Mouse (Mus musculus): ENCODE results near the gene Fndc3b. TPM values are rescaled to one million over a fixed set of nuclear protein-coding genes. Genes with fewer than 3 reads are reported as not detected.
"Not testable (repeated sequence)": the region's sequence is repeated elsewhere in the genome, so short reads cannot be mapped to it uniquely, and the experiment has no call there.

Gene Fndc3b
- polyA plus RNA-seq, 1 experiment from 2014 or later: 20.3 TPM

- not testable (repeated sequence) for ATAC-seq (ENCODE audit: insufficient number of reproducible peaks, insufficient read depth, low FRiP score, low TSS enrichment, low read depth); H3K9ac ChIP-seq (replicated peaks); H3K27ac ChIP-seq; H3K27me3 ChIP-seq; H3K4me3 ChIP-seq (replicated peaks); H3K4me2 ChIP-seq; H3K9me3 ChIP-seq; H3K4me1 ChIP-seq (replicated peaks)
- H3K36me3 ChIP-seq: peaks cover 44% of the 10 kb centered on the region
- WGBS: 93% methylated on average over 3 of the region's 3 CpGs
Observed at GRCm38 (mm10) chr3:27477749-27478148, 233.4 kb downstream of the Fndc3b start.

GRCm38 (mm10) chr3:27475899-27476298 lies 235.2 kb downstream of the Fndc3b start:
- no peak overlapping the region for H3K9ac ChIP-seq (replicated peaks)
- 0 out of 2 replicates have a peak, but pooled peaks cover 3% of the 10 kb centered on the region for H3K9me3 ChIP-seq
- no peaks in the 10 kb centered on the region for H3K27me3 ChIP-seq
- H3K4me2 ChIP-seq: no peak overlapping the region
- H3K36me3 ChIP-seq: peaks cover 34% of the 10 kb centered on the region
- ATAC-seq (ENCODE audit: insufficient number of reproducible peaks, insufficient read depth, low FRiP score, low TSS enrichment, low read depth): no peak
- WGBS: 87% methylated on average over 7 of the region's 7 CpGs
- H3K4me1 ChIP-seq (replicated peaks): peaks cover 8% of the 10 kb centered on the region
- no peak overlapping the region for H3K4me3 ChIP-seq (replicated peaks)
- no peak overlapping the region for H3K27ac ChIP-seq

DNA sequence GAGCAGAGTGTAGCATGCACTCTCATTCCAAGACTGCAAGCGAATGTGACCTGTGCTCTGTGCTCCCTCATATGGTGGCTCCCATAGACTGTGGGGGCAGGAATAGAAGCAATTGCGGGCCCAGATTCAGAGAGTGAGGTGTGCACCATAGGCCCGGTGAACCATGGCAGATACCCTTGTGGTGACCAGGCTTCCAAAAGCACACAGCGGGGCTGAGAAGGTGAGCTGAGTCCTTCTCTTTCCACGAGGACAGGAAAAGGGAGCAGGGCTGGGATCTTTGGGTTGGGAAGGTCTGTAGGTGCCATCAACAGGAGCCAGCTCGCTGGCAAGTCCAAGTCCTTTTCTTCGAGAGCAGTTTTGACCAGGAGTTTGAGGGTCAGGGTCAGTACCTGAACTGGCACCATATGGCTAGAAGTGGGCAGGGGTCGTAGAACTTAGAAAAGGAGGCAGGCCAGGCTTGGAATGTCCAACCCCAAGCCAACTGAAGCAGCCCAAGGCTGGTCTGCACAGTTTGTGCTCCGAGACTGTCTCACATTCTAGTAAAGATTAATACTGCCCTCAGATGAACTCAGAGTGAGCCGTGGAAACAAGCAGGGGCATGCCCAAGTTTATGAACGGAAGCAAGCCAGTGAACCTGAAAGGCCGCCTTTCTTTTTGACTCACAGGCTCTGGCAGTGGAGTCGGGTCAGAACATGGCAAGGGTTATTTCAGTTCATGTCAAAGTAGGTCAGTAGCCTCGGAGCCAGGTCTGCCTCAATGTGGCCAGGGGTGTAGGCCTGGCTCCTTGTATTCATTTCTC lies 237.1 kb downstream of the Fndc3b start:
- Histone ChIP-seq H3K4me2 (no peak overlapping the region), H3K27ac (no peak overlapping the region), H3K4me1 (replicated peaks) (peaks cover 3% of the 10 kb centered on the region; the same call in 1 of the 2 replicates), H3K36me3 (peaks cover 38% of the 10 kb centered on the region), H3K9me3 (0 out of 2 replicates have a peak, but pooled peaks cover 3% of the 10 kb centered on the region), H3K9ac (replicated peaks) (no peak overlapping the region), H3K27me3 (no peaks in the 10 kb centered on the region), H3K4me3 (replicated peaks) (no peak overlapping the region)
- 87% methylated on average over 14 of the region's 14 CpGs for WGBS
- no peak for ATAC-seq (ENCODE audit: insufficient number of reproducible peaks, insufficient read depth, low FRiP score, low TSS enrichment, low read depth)

- Histone ChIP-seq H3K9me3 (0 out of 2 replicates have a peak, but pooled peaks cover 3% of the 10 kb centered on the region), H3K4me1 (replicated peaks) (no peaks in the 10 kb centered on the region; the same call in 1 of the 2 replicates), H3K4me3 (replicated peaks) (no peak overlapping the region), H3K36me3 (peaks cover 43% of the 10 kb centered on the region), H3K27ac (no peak overlapping the region), H3K4me2 (no peak overlapping the region), H3K9ac (replicated peaks) (no peak overlapping the region), H3K27me3 (no peaks in the 10 kb centered on the region)
- ATAC-seq (ENCODE audit: insufficient number of reproducible peaks, insufficient read depth, low FRiP score, low TSS enrichment, low read depth): no peak
- 93% methylated on average over 3 of the region's 3 CpGs for WGBS
Observed at GRCm38 (mm10) chr3:27472846-27473245, 238.3 kb downstream of the Fndc3b start.

DNA sequence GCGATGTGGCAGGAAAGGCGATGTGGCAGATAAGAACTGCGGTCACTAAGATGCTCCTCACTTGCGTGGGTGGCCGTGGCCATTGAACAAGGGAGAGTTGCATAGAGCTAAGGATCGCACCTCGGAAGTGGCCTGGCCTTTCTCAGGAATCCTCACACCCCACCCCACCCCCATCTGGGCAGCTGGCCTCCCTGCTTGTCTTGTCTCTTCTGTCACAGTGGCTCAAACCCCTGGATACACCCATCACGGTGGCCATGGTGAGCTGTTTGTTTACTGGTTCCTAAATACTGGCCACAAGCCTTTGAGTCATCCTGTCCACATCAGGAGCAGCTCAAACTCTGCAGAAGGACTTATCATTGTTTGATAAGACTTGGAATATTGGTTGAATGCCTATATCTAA lies 240.3 kb downstream of the Fndc3b start:
- H3K4me1 ChIP-seq (replicated peaks): no peaks in the 10 kb centered on the region; the same call in 1 of the 2 replicates
- 0 out of 2 replicates have a peak, but pooled peaks cover 3% of the 10 kb centered on the region for H3K9me3 ChIP-seq
- H3K4me2 ChIP-seq: no peak overlapping the region
- peaks cover 57% of the 10 kb centered on the region for H3K36me3 ChIP-seq
- no peak overlapping the region for H3K4me3 ChIP-seq (replicated peaks)
- no peak overlapping the region for H3K27ac ChIP-seq
- no peaks in the 10 kb centered on the region for H3K27me3 ChIP-seq
- ATAC-seq (ENCODE audit: insufficient number of reproducible peaks, insufficient read depth, low FRiP score, low TSS enrichment, low read depth): no peak
- H3K9ac ChIP-seq (replicated peaks): no peak overlapping the region
- 82% methylated on average over 8 of the region's 8 CpGs for WGBS

GRCm38 (mm10) chr3:27469971-27470370 lies 241.1 kb downstream of the Fndc3b start:
- WGBS: 94% methylated on average over 8 of the region's 8 CpGs
- no peak overlapping the region for H3K4me2 ChIP-seq
- no peaks in the 10 kb centered on the region; the same call in 1 of the 2 replicates for H3K4me1 ChIP-seq (replicated peaks)
- H3K9ac ChIP-seq (replicated peaks): no peak overlapping the region
- peaks cover 62% of the 10 kb centered on the region for H3K36me3 ChIP-seq
- H3K27ac ChIP-seq: no peak overlapping the region
- H3K9me3 ChIP-seq: 0 out of 2 replicates have a peak, but pooled peaks cover 3% of the 10 kb centered on the region
- no peak for ATAC-seq (ENCODE audit: insufficient number of reproducible peaks, insufficient read depth, low FRiP score, low TSS enrichment, low read depth)
- H3K4me3 ChIP-seq (replicated peaks): no peak overlapping the region
- H3K27me3 ChIP-seq: no peaks in the 10 kb centered on the region

DNA sequence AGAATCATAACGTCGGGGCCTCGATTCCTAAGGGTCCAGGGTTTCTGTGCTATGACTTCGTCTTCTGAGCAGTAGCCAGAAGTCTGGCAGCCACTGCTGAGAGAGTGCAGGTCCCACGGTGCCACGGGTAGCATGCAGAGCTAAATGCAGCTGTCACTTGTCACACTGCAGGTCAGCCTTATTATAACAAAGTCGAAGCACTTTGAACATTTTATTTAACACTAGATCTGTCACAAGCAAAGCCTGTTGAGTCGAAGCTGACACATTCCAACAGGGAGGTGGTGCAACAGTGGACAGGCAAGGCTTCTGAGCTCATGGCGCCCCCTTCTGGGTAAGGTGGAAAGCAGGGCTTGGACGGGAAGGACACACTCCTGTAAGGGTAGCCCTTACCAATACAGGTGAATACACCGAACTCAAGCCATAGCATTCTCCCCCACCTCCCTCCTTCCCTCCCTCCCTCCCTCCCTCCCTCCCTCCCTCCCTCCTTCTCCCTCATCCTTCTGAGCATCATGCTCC lies 243.5 kb downstream of the Fndc3b start:
- H3K36me3 ChIP-seq: peaks cover 64% of the 10 kb centered on the region
- H3K4me2 ChIP-seq: no peak overlapping the region
- H3K27ac ChIP-seq: no peak overlapping the region
- H3K4me3 ChIP-seq (replicated peaks): no peak overlapping the region
- H3K4me1 ChIP-seq (replicated peaks): no peaks in the 10 kb centered on the region; the same call in 1 of the 2 replicates
- H3K9me3 ChIP-seq: no peaks in the 10 kb centered on the region
- H3K9ac ChIP-seq (replicated peaks): no peak overlapping the region
- ATAC-seq (ENCODE audit: insufficient number of reproducible peaks, insufficient read depth, low FRiP score, low TSS enrichment, low read depth): no peak
- no peaks in the 10 kb centered on the region for H3K27me3 ChIP-seq
- 79% methylated on average over 11 of the region's 11 CpGs for WGBS

DNA sequence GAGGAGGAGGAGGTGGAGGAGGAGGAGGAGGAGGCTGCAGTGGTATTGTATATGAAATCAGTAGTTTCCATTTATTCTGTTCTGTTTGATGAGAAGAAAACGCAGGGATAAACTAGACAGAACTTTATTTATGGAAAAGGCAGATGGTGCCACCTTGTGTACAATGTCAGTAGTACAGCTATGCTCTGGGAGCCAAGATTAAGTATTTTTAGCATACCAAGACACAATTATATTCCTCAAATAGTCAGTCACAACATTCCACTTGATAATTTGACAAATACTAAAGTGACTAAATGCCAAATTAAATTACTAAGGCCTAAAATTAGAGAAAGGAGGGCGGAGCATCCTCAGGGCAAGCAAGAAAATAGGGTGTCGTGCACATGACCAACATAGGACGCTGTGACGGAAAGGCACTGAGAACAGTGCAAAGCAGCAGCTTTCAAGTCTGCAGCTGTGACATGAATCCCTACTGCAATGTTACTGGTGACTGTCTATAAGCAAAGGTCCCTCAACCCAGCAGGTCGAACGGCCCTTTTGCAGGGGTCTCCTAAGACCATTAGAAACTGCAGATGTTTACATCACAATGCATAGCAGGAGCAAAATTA lies 244.7 kb downstream of the Fndc3b start:
- Histone ChIP-seq H3K4me3 (replicated peaks) (no peak overlapping the region), H3K9ac (replicated peaks) (no peak overlapping the region), H3K36me3 (peaks cover 75% of the 10 kb centered on the region), H3K27ac (no peak overlapping the region), H3K27me3 (no peaks in the 10 kb centered on the region), H3K9me3 (no peaks in the 10 kb centered on the region), H3K4me1 (replicated peaks) (no peaks in the 10 kb centered on the region), H3K4me2 (no peak overlapping the region)
- 80% methylated on average over 7 of the region's 7 CpGs for WGBS
- no peak for ATAC-seq (ENCODE audit: insufficient number of reproducible peaks, insufficient read depth, low FRiP score, low TSS enrichment, low read depth)

DNA sequence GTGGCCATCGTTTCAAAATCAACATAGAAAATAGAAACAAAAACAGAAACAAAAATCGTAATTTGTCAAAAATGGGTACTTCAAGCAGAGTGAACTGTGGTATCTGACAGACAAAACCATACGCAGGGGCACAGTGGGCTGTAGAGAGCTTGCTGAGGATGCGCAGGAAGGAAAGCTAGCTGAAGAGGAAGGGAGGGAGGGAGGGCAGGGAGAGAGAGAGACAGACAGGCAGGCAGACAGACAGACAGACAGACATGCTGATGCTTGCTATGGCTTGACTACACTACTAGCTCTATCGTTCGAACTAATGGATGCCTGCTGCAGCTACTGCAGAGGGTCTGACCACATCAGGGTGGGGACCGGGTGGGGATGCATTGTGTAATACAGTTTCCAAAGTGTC lies 247.7 kb downstream of the Fndc3b start:
- Histone ChIP-seq H3K27me3 (no peaks in the 10 kb centered on the region), H3K9ac (replicated peaks) (no peak overlapping the region), H3K4me1 (replicated peaks) (no peaks in the 10 kb centered on the region), H3K4me3 (replicated peaks) (no peak overlapping the region), H3K9me3 (no peaks in the 10 kb centered on the region), H3K36me3 (peaks cover 86% of the 10 kb centered on the region), H3K27ac (no peak overlapping the region), H3K4me2 (no peak overlapping the region)
- WGBS: 90% methylated on average over 7 of the region's 7 CpGs
- no peak for ATAC-seq (ENCODE audit: insufficient number of reproducible peaks, insufficient read depth, low FRiP score, low TSS enrichment, low read depth)

DNA sequence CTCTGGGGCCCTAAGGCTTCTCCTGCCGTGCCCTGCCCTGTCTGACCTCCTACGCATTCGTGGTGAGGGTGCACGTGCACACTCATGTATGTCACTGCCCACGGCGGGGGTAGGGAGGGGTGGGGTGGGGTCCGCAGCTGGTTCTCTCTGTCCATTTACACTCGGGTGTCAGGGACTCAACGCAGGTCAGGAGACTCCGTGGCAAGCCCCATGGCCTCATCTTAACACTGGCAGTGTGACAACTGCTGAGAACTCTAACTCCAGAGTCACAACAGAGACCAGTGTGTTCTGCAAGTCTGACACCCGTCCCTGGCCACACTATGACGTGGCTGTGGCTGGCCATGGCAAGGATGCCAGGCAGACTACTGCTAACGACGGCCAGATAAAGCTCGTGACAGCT lies 248.2 kb downstream of the Fndc3b start:
- WGBS: 83% methylated on average over 15 of the region's 15 CpGs
- Histone ChIP-seq H3K4me2 (no peak overlapping the region), H3K9me3 (no peaks in the 10 kb centered on the region), H3K36me3 (peaks cover 86% of the 10 kb centered on the region), H3K4me1 (replicated peaks) (no peaks in the 10 kb centered on the region), H3K27me3 (no peaks in the 10 kb centered on the region), H3K4me3 (replicated peaks) (no peak overlapping the region), H3K9ac (replicated peaks) (no peak overlapping the region), H3K27ac (no peak overlapping the region)
- no peak for ATAC-seq (ENCODE audit: insufficient number of reproducible peaks, insufficient read depth, low FRiP score, low TSS enrichment, low read depth)

DNA sequence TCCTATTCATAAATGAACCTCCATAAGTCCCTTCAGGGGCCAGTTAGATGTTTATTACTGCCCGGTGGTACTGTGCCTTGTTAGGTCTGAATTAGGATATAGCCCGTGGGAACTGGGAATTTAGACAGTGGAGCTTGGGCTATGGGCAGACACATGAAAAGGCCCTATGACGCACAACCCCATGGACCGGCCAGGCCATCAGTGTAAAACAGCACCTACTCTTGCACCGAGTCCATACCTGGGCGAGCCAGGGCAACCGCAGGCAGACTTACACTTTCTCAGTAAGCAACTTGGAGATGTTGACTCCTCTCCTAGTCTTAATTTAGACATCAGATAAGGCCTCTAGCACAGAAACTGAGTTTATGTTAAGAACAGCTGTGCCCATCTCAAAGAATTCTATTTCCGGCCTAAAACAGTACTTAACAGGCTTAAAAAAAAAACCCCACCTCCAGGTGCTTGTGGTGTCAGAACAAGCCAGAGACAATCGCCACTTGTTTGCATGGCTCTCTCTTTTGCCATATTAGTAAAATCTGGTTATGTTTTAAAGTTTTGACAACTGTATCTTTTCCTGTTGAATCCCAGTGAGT lies 248.7 kb downstream of the Fndc3b start:
- Histone ChIP-seq H3K4me3 (replicated peaks) (no peak overlapping the region), H3K27ac (no peak overlapping the region), H3K9me3 (no peaks in the 10 kb centered on the region), H3K27me3 (no peaks in the 10 kb centered on the region), H3K4me1 (replicated peaks) (no peaks in the 10 kb centered on the region), H3K4me2 (no peak overlapping the region), H3K9ac (replicated peaks) (no peak overlapping the region), H3K36me3 (peaks cover 87% of the 10 kb centered on the region)
- ATAC-seq (ENCODE audit: insufficient number of reproducible peaks, insufficient read depth, low FRiP score, low TSS enrichment, low read depth): no peak
- 88% methylated on average over 9 of the region's 9 CpGs for WGBS
